Mouse (Mus musculus) forebrain, embryonic 12.5 days (tissue): Measurements from ENCODE around the gene Arhgef12. TPM values are rescaled to one million over a fixed set of nuclear protein-coding genes. Genes with fewer than 3 reads are reported as not detected.

Experiments
- ATAC-seq: fragments of 200-750 bp; cut with Nextera tagmentation; 2 replicates; pipeline ENCODE4 v1.8.0; 2017; ENCODE audit warnings: moderate TSS enrichment; ENCODE audit not compliant: low FRiP score
- H3K27ac ChIP-seq: fragments of 300-500 bp; sonication (generic); 2 replicates; pipeline ENCODE4 v1.5.1; 2016; ENCODE audit warnings: mild to moderate bottlenecking
- H3K27me3 ChIP-seq: fragments of 300-500 bp; sonication (generic); 2 replicates; pipeline ENCODE4 v1.6.1; 2016; ENCODE audit warnings: mild to moderate bottlenecking
- H3K36me3 ChIP-seq: fragments of 300-500 bp; sonication (generic); replicated peaks from 2 replicates; pipeline ENCODE4 v1.6.1; 2016; ENCODE audit warnings: mild to moderate bottlenecking
- H3K4me1 ChIP-seq: fragments of 300-500 bp; sonication (generic); 2 replicates; pipeline ENCODE4 v1.6.1; 2016
- H3K4me2 ChIP-seq: fragments of 300-500 bp; sonication (generic); 2 replicates; pipeline ENCODE4 v1.6.1; 2016; ENCODE audit warnings: mild to moderate bottlenecking, moderate library complexity
- H3K4me3 ChIP-seq: fragments of 300-500 bp; sonication (generic); replicated peaks from 2 replicates; pipeline ENCODE4 v1.5.1; 2016; ENCODE audit warnings: mild to moderate bottlenecking
- H3K9ac ChIP-seq: fragments of 300-500 bp; sonication (generic); 2 replicates; pipeline ENCODE4 v1.6.1; 2016; ENCODE audit warnings: mild to moderate bottlenecking
- H3K9me3 ChIP-seq: fragments of 300-500 bp; sonication (generic); 2 replicates; pipeline ENCODE4 v1.6.1; 2016
- WGBS: fragments of 180-500 bp; shearing (Covaris S2); methylation state at CpG from one replicate; pipeline ENCODE4 v1.1.7; 2016; 5-methylcytosine and 5-hydroxymethylcytosine counted together
- polyA plus RNA-seq: library from polyadenylated mRNA; unstranded; fragments of >200 nt; fragmentation: Nextera tagmentation; extraction: Ambion mirVana; gene quantifications from 2 replicates; pipeline ENCODE4 v1.2.1, GENCODE M21; 2016

The Arhgef12 gene
- polyA plus RNA-seq, 1 experiment from 2014 or later: 17.8 TPM

DNA sequence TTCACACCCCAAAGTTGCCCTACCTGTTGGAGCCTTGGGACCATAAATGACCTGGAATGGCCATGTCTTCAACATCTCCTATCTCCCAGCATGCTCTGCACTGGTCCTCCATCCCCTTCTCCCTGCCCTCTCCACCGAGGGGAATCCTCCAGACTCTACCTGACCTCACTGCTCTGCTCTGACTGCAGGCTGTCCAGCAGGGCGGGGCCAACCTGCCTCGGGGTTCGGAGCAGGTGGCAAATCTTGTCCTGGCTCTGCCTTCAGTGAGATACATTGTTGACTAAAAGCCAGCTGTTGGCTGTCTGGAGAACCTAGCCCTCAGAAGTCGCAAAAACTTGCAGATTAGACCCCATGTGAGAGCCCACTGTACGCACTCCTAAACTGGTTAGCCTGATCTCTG, 180.5 kb downstream of the Arhgef12 start:
- Histone ChIP-seq H3K27ac (no peak overlapping the region), H3K9me3 (no peaks in the 10 kb centered on the region), H3K4me2 (no peak overlapping the region), H3K27me3 (peaks cover 11% of the 10 kb centered on the region; the same call in 1 of the 2 replicates), H3K36me3 (no peaks in the 10 kb centered on the region), H3K9ac (no peak overlapping the region), H3K4me3 (no peak overlapping the region), H3K4me1 (peaks cover 25% of the 10 kb centered on the region)
- no peak for ATAC-seq
- WGBS: 82% methylated on average over 6 of the region's 6 CpGs

DNA sequence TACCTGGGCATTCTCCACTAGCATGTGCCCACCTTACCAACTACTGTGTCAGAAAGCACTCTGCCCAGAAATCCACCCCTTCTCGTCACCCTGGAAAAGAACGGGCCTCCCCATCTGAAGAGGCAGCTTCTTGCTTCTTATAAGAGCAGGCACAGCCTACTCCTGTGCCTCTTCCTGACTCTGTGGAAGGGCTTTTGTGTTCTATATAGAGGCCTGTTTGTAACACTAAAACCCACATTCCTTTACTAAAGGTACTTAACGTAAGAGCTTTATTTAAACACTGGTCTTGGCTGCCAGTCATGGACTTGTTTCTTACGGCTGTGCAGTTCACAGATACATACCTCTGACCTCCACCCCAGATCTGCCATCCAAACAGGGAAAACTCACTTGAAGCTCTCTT, 185.2 kb downstream of the Arhgef12 start:
- Histone ChIP-seq H3K4me2 (no peak overlapping the region), H3K27ac (no peak overlapping the region), H3K9ac (no peak overlapping the region), H3K4me1 (peaks cover 24% of the 10 kb centered on the region), H3K27me3 (0 out of 2 replicates have a peak, but pooled peaks cover 7% of the 10 kb centered on the region), H3K9me3 (no peaks in the 10 kb centered on the region), H3K4me3 (no peak overlapping the region), H3K36me3 (no peaks in the 10 kb centered on the region)
- 51% methylated on average over 4 of the region's 4 CpGs for WGBS
- ATAC-seq: no peak

DNA sequence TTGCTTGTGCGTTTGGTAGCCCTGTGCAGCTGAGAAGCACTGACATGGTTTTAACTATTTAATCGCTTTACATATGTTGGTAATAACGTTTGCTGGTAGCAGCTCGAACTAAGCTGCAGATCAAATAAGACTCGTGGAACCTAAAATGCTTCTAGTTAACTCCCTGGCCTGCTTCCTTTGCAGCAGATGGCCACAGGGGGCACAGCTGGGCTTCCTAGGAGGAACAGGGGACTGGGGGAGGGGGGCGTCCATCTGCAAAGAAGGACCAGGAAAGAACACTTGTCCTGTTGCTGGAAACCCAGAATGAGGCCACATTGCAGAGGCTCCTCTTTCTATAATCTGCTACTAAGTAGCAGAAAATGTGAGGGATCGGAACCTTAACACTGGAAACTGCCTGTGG, 186.8 kb downstream of the Arhgef12 start:
- no peak overlapping the region for H3K27ac ChIP-seq
- peaks cover 24% of the 10 kb centered on the region for H3K4me1 ChIP-seq
- no peak overlapping the region for H3K9ac ChIP-seq
- H3K4me3 ChIP-seq: no peak overlapping the region
- H3K4me2 ChIP-seq: no peak overlapping the region
- 48% methylated on average over 7 of the region's 7 CpGs for WGBS
- H3K9me3 ChIP-seq: no peaks in the 10 kb centered on the region
- no peak for ATAC-seq
- 0 out of 2 replicates have a peak, but pooled peaks cover 10% of the 10 kb centered on the region for H3K27me3 ChIP-seq
- no peaks in the 10 kb centered on the region for H3K36me3 ChIP-seq

DNA sequence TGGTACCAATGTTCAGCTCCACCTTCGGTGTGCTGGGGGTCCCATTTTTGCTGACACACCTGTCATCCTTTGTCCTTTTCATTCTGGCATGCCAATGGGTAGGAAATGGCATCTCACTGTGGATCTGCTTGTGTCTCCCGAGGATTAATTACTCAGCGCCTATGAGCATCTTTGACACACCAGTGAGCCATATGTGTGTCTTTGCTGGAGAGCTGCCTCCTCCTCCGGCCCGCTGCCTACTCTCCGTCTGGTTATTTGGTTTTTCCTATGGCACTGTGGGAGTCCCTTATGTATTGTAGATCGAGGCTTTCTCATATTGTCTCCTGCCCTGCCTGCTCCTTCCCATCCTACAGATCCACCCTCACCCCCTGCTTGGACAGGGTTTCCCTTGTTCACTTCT, 189.1 kb downstream of the Arhgef12 start:
- no peak overlapping the region for H3K4me2 ChIP-seq
- no peak overlapping the region for H3K9ac ChIP-seq
- 0 out of 2 replicates have a peak, but pooled peaks cover 10% of the 10 kb centered on the region for H3K27me3 ChIP-seq
- H3K4me1 ChIP-seq: peaks cover 17% of the 10 kb centered on the region
- H3K4me3 ChIP-seq: no peak overlapping the region
- ATAC-seq: no peak
- H3K27ac ChIP-seq: no peak overlapping the region
- 81% methylated on average over 7 of the region's 7 CpGs for WGBS
- no peaks in the 10 kb centered on the region for H3K36me3 ChIP-seq
- no peaks in the 10 kb centered on the region for H3K9me3 ChIP-seq

Other genes with a start within 250 kb of the Arhgef12 start
- gene Grik4, start 162.7 kb downstream of the Arhgef12 start, polyA plus RNA-seq: 2.8 and 3.3 TPM in 2 replicates
- 11.4 and 12.1 TPM in 2 replicates for gene Tmem136, start 9.3 kb upstream of the Arhgef12 start, polyA plus RNA-seq
- not detected in 2 replicates for gene Pou2f3, start 103.1 kb upstream of the Arhgef12 start, polyA plus RNA-seq
- 21.9 and 25.6 TPM in 2 replicates for gene Oaf, start 132.7 kb upstream of the Arhgef12 start, polyA plus RNA-seq
- gene Trim29, start 203.6 kb upstream of the Arhgef12 start, polyA plus RNA-seq: 0.65 and 0.67 TPM in 2 replicates